Mouse (Mus musculus): ENCODE data around the gene Cmya5.

DNA sequence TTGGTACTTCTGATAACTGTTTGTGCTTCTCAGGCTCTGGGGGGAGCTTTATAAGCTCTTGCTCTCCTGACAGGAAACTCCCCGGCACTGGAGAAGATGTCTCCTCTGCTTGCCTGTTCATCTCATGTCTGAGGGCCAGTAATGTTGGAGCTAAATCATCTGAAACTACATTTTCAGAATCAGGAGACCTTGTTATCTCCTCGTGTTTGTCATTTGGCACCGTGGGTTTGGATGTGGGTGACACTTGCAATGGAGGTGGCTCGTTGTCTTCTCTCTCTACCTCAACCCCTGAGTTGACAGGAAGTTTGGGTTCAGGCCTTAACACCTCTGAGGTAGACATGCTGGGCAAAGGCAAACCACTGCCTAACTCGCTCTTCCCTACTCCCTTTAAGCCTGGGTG, 50.8 kb downstream of the Cmya5 start:
- TF ChIP-seq POLR2A (IDR thresholded peaks at IDR 0.05; ENCODE audit: borderline replicate concordance, extremely low read depth, insufficient read depth, insufficient read length, poor library complexity, severe bottlenecking) (no peak), CTCF (IDR thresholded peaks at IDR 0.05; ENCODE audit: borderline replicate concordance, extremely low read depth, insufficient read depth, insufficient read length) (no peak)
